Mouse (Mus musculus): ENCODE data around the gene Gm20388. TPM values are rescaled to one million over a fixed set of nuclear protein-coding genes. Genes with fewer than 3 reads are reported as not detected.
A peak's percentile ranks its signal among the peaks of the same experiment; 100 is the strongest.

Gene Gm20388
- polyA plus RNA-seq, 2 experiments: 8.5 TPM; not detected in 1

DNA sequence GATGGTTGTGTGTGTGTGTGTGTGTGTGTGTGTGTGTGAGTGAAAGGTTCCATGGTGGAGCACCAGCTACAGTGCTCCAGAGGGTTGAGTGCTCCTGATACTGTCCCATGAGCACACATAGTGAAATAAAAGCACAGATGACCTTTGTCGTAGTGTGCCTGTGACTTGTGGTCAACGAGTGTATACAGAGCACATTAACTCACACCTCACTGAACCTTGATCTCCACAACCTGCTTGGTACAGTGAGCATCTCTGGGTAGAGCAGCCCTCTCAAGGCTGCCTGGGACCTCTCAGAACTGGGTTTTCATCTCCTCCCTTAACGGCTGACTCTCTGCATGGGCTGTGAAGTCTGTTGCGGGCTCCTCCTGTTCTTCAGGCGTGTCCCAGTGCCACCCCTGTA is 4381.1 kb downstream of the Gm20388 start:
- ATAC-seq (ENCODE audit: insufficient read depth) (no peak), DNase-seq (ENCODE audit: low read depth in 3 of 3, low spot score in 3 of 3) (no peak)
- 84% methylated on average over 5 of the region's 5 CpGs for WGBS (ENCODE audit: insufficient replicate concordance)
- no peak overlapping the region for H3K4me2 ChIP-seq (ENCODE audit: low read depth)
- H3K4me1 ChIP-seq (replicated peaks; ENCODE audit: control insufficient read depth in 2 of 2, insufficient read depth in 2 of 2, low read length in 1 of 2): peaks cover 0 to 11% of the 10 kb centered on the region in 2 experiments; a peak in 3 of 4 replicates
- TF ChIP-seq EP300 (IDR thresholded peaks at IDR 0.05; ENCODE audit: low read depth) (no peak), CTCF (IDR thresholded peaks at IDR 0.05; ENCODE audit: low read depth) (no peak)
- no peaks in the 10 kb centered on the region for H3K9me3 ChIP-seq (ENCODE audit: control insufficient read depth, low read length)
- no peaks in the 10 kb centered on the region for H3K27me3 ChIP-seq (ENCODE audit: control insufficient read depth, insufficient read depth, low read length)
- no peak overlapping the region for H3K27ac ChIP-seq
- no peak overlapping the region for H3K4me3 ChIP-seq (ENCODE audit: insufficient read depth in 1 of 2, low read depth in 2 of 2, low read length in 2 of 2)
- H3K9ac ChIP-seq (replicated peaks): no peak overlapping the region
- H3K36me3 ChIP-seq (replicated peaks; ENCODE audit: control insufficient read depth, insufficient read depth, low read depth): no peaks in the 10 kb centered on the region

DNA sequence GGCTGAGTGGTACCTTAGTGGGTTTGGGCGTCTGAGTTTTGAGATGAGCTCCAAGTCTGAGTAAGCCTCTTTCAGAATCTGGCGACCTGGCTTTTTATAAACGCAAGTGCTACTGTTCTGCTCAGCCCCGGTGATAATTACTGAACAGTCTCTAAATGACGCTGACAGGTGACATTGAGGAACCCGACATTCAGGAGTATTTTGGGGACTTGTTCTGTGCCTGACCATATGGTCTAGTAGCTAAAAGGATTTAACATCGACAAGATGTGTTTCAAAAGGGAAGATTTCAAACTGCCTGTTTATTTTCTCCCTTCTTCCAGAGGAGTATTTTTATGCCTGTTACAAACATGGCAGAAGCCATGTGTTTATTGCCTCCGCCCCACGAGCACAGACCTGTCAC is 4382.3 kb downstream of the Gm20388 start:
- no peak overlapping the region for H3K27ac ChIP-seq
- ATAC-seq (ENCODE audit: insufficient read depth) (no peak), DNase-seq (ENCODE audit: low read depth in 3 of 3, low spot score in 3 of 3) (no peak)
- no peaks in the 10 kb centered on the region for H3K27me3 ChIP-seq (ENCODE audit: control insufficient read depth, insufficient read depth, low read length)
- WGBS (ENCODE audit: insufficient replicate concordance): 57% methylated on average over 9 of the region's 9 CpGs
- TF ChIP-seq CTCF (IDR thresholded peaks at IDR 0.05; ENCODE audit: low read depth): no peak
- TF ChIP-seq EP300 (IDR thresholded peaks at IDR 0.05; ENCODE audit: low read depth): no peak
- no peak overlapping the region for H3K4me3 ChIP-seq (ENCODE audit: insufficient read depth in 1 of 2, low read depth in 2 of 2, low read length in 2 of 2)
- H3K4me2 ChIP-seq (ENCODE audit: low read depth): no peak overlapping the region
- no peaks in the 10 kb centered on the region for H3K9me3 ChIP-seq (ENCODE audit: control insufficient read depth, low read length)
- no peaks in the 10 kb centered on the region for H3K36me3 ChIP-seq (replicated peaks; ENCODE audit: control insufficient read depth, insufficient read depth, low read depth)
- peaks cover 0 to 11% of the 10 kb centered on the region in 2 experiments; a peak in 3 of 4 replicates for H3K4me1 ChIP-seq (replicated peaks; ENCODE audit: control insufficient read depth in 2 of 2, insufficient read depth in 2 of 2, low read length in 1 of 2)
- no peak overlapping the region for H3K9ac ChIP-seq (replicated peaks)

DNA sequence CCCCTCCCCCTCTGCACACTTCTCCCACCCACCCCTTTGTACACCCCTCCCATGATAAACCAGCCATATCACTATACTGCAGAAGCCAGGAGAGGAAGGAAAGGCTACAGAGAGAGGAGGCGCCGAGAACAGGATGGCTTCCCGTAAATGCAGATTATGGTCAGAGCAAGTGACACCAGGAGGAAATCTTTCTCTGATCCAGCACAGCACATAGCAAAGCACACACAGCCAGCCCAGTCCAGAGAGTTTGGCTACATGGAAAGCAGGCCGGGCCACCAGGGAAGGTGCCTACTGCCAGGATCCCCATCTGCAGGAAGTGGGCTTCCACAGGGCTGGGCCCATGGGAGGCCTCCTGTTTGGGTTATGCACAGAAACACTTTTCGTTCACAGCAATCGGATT is 4383.8 kb downstream of the Gm20388 start:
- no peak for TF ChIP-seq CTCF (IDR thresholded peaks at IDR 0.05; ENCODE audit: low read depth)
- TF ChIP-seq EP300 (IDR thresholded peaks at IDR 0.05; ENCODE audit: low read depth): no peak
- H3K9ac ChIP-seq (replicated peaks): no peak overlapping the region
- no peak for DNase-seq (ENCODE audit: low read depth in 3 of 3, low spot score in 3 of 3)
- H3K4me2 ChIP-seq (ENCODE audit: low read depth): no peak overlapping the region
- H3K36me3 ChIP-seq (replicated peaks; ENCODE audit: control insufficient read depth, insufficient read depth, low read depth): no peaks in the 10 kb centered on the region
- H3K27me3 ChIP-seq (ENCODE audit: control insufficient read depth, insufficient read depth, low read length): no peaks in the 10 kb centered on the region
- H3K9me3 ChIP-seq (ENCODE audit: control insufficient read depth, low read length): no peaks in the 10 kb centered on the region
- WGBS (ENCODE audit: insufficient replicate concordance): 14% methylated on average over 6 of the region's 6 CpGs
- H3K4me1 ChIP-seq (replicated peaks; ENCODE audit: control insufficient read depth in 2 of 2, insufficient read depth in 2 of 2, low read length in 1 of 2): peaks cover 0 to 19% of the 10 kb centered on the region in 2 experiments; a peak in 3 of 4 replicates
- no peak overlapping the region for H3K27ac ChIP-seq
- no peak overlapping the region for H3K4me3 ChIP-seq (ENCODE audit: insufficient read depth in 1 of 2, low read depth in 2 of 2, low read length in 2 of 2)
- peak; percentile 51; the same call in 1 of the 2 replicates for ATAC-seq (ENCODE audit: insufficient read depth)

- Histone ChIP-seq H3K27ac (no peak overlapping the region), H3K27me3 (ENCODE audit: control insufficient read depth, insufficient read depth, low read length) (no peaks in the 10 kb centered on the region), H3K9ac (replicated peaks) (no peak overlapping the region), H3K4me2 (ENCODE audit: low read depth) (no peak overlapping the region), H3K4me1 (replicated peaks; ENCODE audit: control insufficient read depth in 2 of 2, insufficient read depth in 2 of 2, low read length in 1 of 2) (peaks cover 0 to 19% of the 10 kb centered on the region in 2 experiments; a peak in 3 of 4 replicates), H3K9me3 (ENCODE audit: control insufficient read depth, low read length) (no peaks in the 10 kb centered on the region), H3K4me3 (ENCODE audit: insufficient read depth in 1 of 2, low read depth in 2 of 2, low read length in 2 of 2) (no peak overlapping the region), H3K36me3 (replicated peaks; ENCODE audit: control insufficient read depth, insufficient read depth, low read depth) (no peaks in the 10 kb centered on the region)
- TF ChIP-seq EP300 (IDR thresholded peaks at IDR 0.05; ENCODE audit: low read depth) (no peak), CTCF (IDR thresholded peaks at IDR 0.05; ENCODE audit: low read depth) (no peak)
- DNase-seq (ENCODE audit: low read depth in 3 of 3, low spot score in 3 of 3): no peak
- ATAC-seq (ENCODE audit: insufficient read depth): 0 out of 2 replicates have a peak, but pooled peaks have one; percentile 47
- 19% methylated on average over 10 of the region's 10 CpGs for WGBS (ENCODE audit: insufficient replicate concordance)
Observed at GRCm38 (mm10) chr8:124294900-124295299, 4384.3 kb downstream of the Gm20388 start.

GRCm38 (mm10) chr8:124295357-124295756 is 4384.7 kb downstream of the Gm20388 start:
- H3K4me1 ChIP-seq (replicated peaks; ENCODE audit: control insufficient read depth in 2 of 2, insufficient read depth in 2 of 2, low read length in 1 of 2): peaks cover 0 to 19% of the 10 kb centered on the region in 2 experiments; a peak in 3 of 4 replicates
- no peak for TF ChIP-seq CTCF (IDR thresholded peaks at IDR 0.05; ENCODE audit: low read depth)
- TF ChIP-seq EP300 (IDR thresholded peaks at IDR 0.05; ENCODE audit: low read depth): no peak
- WGBS (ENCODE audit: insufficient replicate concordance): 37% methylated on average over 6 of the region's 6 CpGs
- H3K4me2 ChIP-seq (ENCODE audit: low read depth): no peak overlapping the region
- H3K9ac ChIP-seq (replicated peaks): no peak overlapping the region
- H3K4me3 ChIP-seq (ENCODE audit: insufficient read depth in 1 of 2, low read depth in 2 of 2, low read length in 2 of 2): no peak overlapping the region
- ATAC-seq (ENCODE audit: insufficient read depth) (no peak), DNase-seq (ENCODE audit: low read depth in 3 of 3, low spot score in 3 of 3) (no peak)
- H3K36me3 ChIP-seq (replicated peaks; ENCODE audit: control insufficient read depth, insufficient read depth, low read depth): no peaks in the 10 kb centered on the region
- no peak overlapping the region for H3K27ac ChIP-seq
- H3K27me3 ChIP-seq (ENCODE audit: control insufficient read depth, insufficient read depth, low read length): no peaks in the 10 kb centered on the region
- H3K9me3 ChIP-seq (ENCODE audit: control insufficient read depth, low read length): no peaks in the 10 kb centered on the region

All from liver, embryonic 14.5 days (tissue).